Mouse (Mus musculus): ENCODE measurements around the gene Prdx6.
A peak's percentile ranks its signal among the peaks of the same experiment; 100 is the strongest.
"Not testable (repeated sequence)": the region's sequence is repeated elsewhere in the genome, so short reads cannot be mapped to it uniquely, and the experiment has no call there.

Prdx6 gene

GRCm38 (mm10) chr1:161251417-161252265 lies 622 bp upstream of the Prdx6 start:
- DNase-seq (ENCODE audit: low spot score), result no peak

- peak; percentile 63 for DNase-seq (ENCODE audit: low spot score)
Observed at GRCm38 (mm10) chr1:161250031-161250603, 902 bp downstream of the Prdx6 start.

- DNase-seq (ENCODE audit: low spot score), result no peak
Observed at GRCm38 (mm10) chr1:161249442-161249841, 1.6 kb downstream of the Prdx6 start.

- no peak for DNase-seq (ENCODE audit: low spot score)
Observed at GRCm38 (mm10) chr1:161248685-161249084, 2.3 kb downstream of the Prdx6 start.

- no peak for DNase-seq (ENCODE audit: low spot score)
Observed at GRCm38 (mm10) chr1:161247643-161248580, 3.1 kb downstream of the Prdx6 start.

- DNase-seq (ENCODE audit: low spot score), result no peak
Observed at GRCm38 (mm10) chr1:161247176-161247575, 3.8 kb downstream of the Prdx6 start.

GRCm38 (mm10) chr1:161237750-161238149 lies 13.3 kb downstream of the Prdx6 start:
- no peak for DNase-seq (ENCODE audit: low spot score)

- no peak for DNase-seq (ENCODE audit: low spot score)
Observed at GRCm38 (mm10) chr1:161237339-161237738, 13.7 kb downstream of the Prdx6 start.

GRCm38 (mm10) chr1:161233226-161233839 lies 17.7 kb downstream of the Prdx6 start:
- no peak for DNase-seq (ENCODE audit: low spot score)

GRCm38 (mm10) chr1:161232181-161232580 lies 18.8 kb downstream of the Prdx6 start:
- DNase-seq (ENCODE audit: low spot score), result no peak

GRCm38 (mm10) chr1:161224837-161225236 lies 26.2 kb downstream of the Prdx6 start:
- DNase-seq (ENCODE audit: low spot score), result no peak

GRCm38 (mm10) chr1:161219816-161220215 lies 31.2 kb downstream of the Prdx6 start:
- no peak for DNase-seq (ENCODE audit: low spot score)

GRCm38 (mm10) chr1:161214465-161214864 lies 36.6 kb downstream of the Prdx6 start:
- no peak for DNase-seq (ENCODE audit: low spot score)

GRCm38 (mm10) chr1:161199856-161200255 lies 51.2 kb downstream of the Prdx6 start:
- DNase-seq (ENCODE audit: low spot score), result no peak

GRCm38 (mm10) chr1:161196364-161196763 lies 54.7 kb downstream of the Prdx6 start:
- not testable (repeated sequence) for DNase-seq (ENCODE audit: low spot score)

- DNase-seq (ENCODE audit: low spot score), result peak; percentile 63
Observed at GRCm38 (mm10) chr1:161195541-161196351, 55.3 kb downstream of the Prdx6 start.

- DNase-seq (ENCODE audit: low spot score), result no peak
Observed at GRCm38 (mm10) chr1:161190253-161190910, 60.6 kb downstream of the Prdx6 start.

Data from yolk sac, embryonic 10.5 days (tissue).